Mouse (Mus musculus) midbrain, embryonic 11.5 days (tissue): Measurements from ENCODE around the gene Helz. TPM values are rescaled to one million over a fixed set of nuclear protein-coding genes. Genes with fewer than 3 reads are reported as not detected.

ENCODE experiments used
- ATAC-seq: fragments of 200-750 bp; cut with Nextera tagmentation; 2 replicates; pipeline ENCODE4 v1.8.0; 2017; ENCODE audit warnings: moderate TSS enrichment, moderate library complexity; ENCODE audit not compliant: low FRiP score
- DNase-seq: peaks from one replicate; pipeline ENCODE4 v3.0.0; 2015; ENCODE audit warnings: low spot score; ENCODE audit errors: missing footprints
- H3K27ac ChIP-seq: fragments of 300-500 bp; sonication (generic); 2 replicates; pipeline ENCODE4 v1.5.1; 2014; ENCODE audit warnings: low read depth, low read length
- H3K27me3 ChIP-seq: fragments of 300-500 bp; sonication (generic); 2 replicates; pipeline ENCODE4 v1.6.1; 2014; ENCODE audit warnings: mild to moderate bottlenecking, low read length, moderate library complexity, mixed read lengths; ENCODE audit not compliant: control insufficient read depth, insufficient read depth
- H3K36me3 ChIP-seq: fragments of 300-500 bp; sonication (generic); 2 replicates; pipeline ENCODE4 v1.6.1; 2014; ENCODE audit warnings: mild to moderate bottlenecking, low read length, moderate library complexity, mixed read lengths; ENCODE audit not compliant: control insufficient read depth, insufficient read depth
- H3K4me1 ChIP-seq: fragments of 300-500 bp; sonication (generic); 2 replicates; pipeline ENCODE4 v1.6.1; 2014; ENCODE audit warnings: low read length; ENCODE audit not compliant: control insufficient read depth, insufficient read depth
- H3K4me2 ChIP-seq: fragments of 300-500 bp; sonication (generic); 2 replicates; pipeline ENCODE4 v1.6.1; 2014; ENCODE audit warnings: mild to moderate bottlenecking, moderate library complexity
- H3K4me3 ChIP-seq: fragments of 300-500 bp; sonication (generic); 2 replicates; pipeline ENCODE4 v1.5.1; 2014; ENCODE audit warnings: low read depth, low read length
- H3K9ac ChIP-seq: fragments of 300-500 bp; sonication (generic); 2 replicates; pipeline ENCODE4 v1.6.1; 2014; ENCODE audit warnings: low read length
- H3K9me3 ChIP-seq: fragments of 300-500 bp; sonication (generic); 2 replicates; pipeline ENCODE4 v1.6.1; 2016; ENCODE audit warnings: low read length; ENCODE audit not compliant: control insufficient read depth
- WGBS: fragments of 180-500 bp; shearing (Covaris S2); extraction: QIAGEN DNeasy Blood & Tissue Kit; methylation state at CpG from one replicate; pipeline ENCODE4 v1.1.7; 2014; 5-methylcytosine and 5-hydroxymethylcytosine counted together
- polyA plus RNA-seq: library from polyadenylated mRNA; unstranded; fragments of >200 nt; fragmentation: Nextera tagmentation; extraction: Ambion mirVana; gene quantifications from 2 replicates; pipeline ENCODE4 v1.2.1, GENCODE M21; 2014

Gene Helz
- polyA plus RNA-seq, 1 experiment from 2014 or later = 18.3 TPM

GRCm38 (mm10) chr11:107647330-107647729 lies 99.6 kb downstream of the Helz start:
- Histone ChIP-seq H3K4me1 (no peaks in the 10 kb centered on the region), H3K4me2 (no peak overlapping the region), H3K9ac (no peak overlapping the region), H3K9me3 (no peaks in the 10 kb centered on the region), H3K36me3 (peaks cover 5% of the 10 kb centered on the region; the same call in 1 of the 2 replicates), H3K27ac (no peak overlapping the region), H3K27me3 (no peaks in the 10 kb centered on the region), H3K4me3 (no peak overlapping the region)
- ATAC-seq (no peak), DNase-seq (no peak)
- 93% methylated on average over 3 of the region's 3 CpGs for WGBS

GRCm38 (mm10) chr11:107648668-107649067 lies 100.9 kb downstream of the Helz start:
- H3K36me3 ChIP-seq = peaks cover 5% of the 10 kb centered on the region; the same call in 1 of the 2 replicates
- no peak overlapping the region for H3K27ac ChIP-seq
- H3K4me2 ChIP-seq = no peak overlapping the region
- H3K9me3 ChIP-seq = no peaks in the 10 kb centered on the region
- ATAC-seq = no peak
- H3K4me1 ChIP-seq = no peaks in the 10 kb centered on the region
- no peaks in the 10 kb centered on the region for H3K27me3 ChIP-seq
- WGBS = 95% methylated on average over 4 of the region's 4 CpGs
- no peak overlapping the region for H3K9ac ChIP-seq
- DNase-seq = peak; percentile 17
- no peak overlapping the region for H3K4me3 ChIP-seq

GRCm38 (mm10) chr11:107649458-107649857 lies 101.7 kb downstream of the Helz start:
- Histone ChIP-seq H3K36me3 (peaks cover 5% of the 10 kb centered on the region; the same call in 1 of the 2 replicates), H3K9ac (no peak overlapping the region), H3K4me2 (no peak overlapping the region), H3K9me3 (no peaks in the 10 kb centered on the region), H3K4me1 (no peaks in the 10 kb centered on the region), H3K4me3 (no peak overlapping the region), H3K27me3 (no peaks in the 10 kb centered on the region), H3K27ac (no peak overlapping the region)
- ATAC-seq (no peak), DNase-seq (no peak)
- WGBS = 94% methylated on average over 14 of the region's 14 CpGs

GRCm38 (mm10) chr11:107650422-107651051 lies 102.8 kb downstream of the Helz start:
- DNase-seq (no peak), ATAC-seq (no peak)
- Histone ChIP-seq H3K4me1 (no peaks in the 10 kb centered on the region), H3K27me3 (no peaks in the 10 kb centered on the region), H3K36me3 (peaks cover 5% of the 10 kb centered on the region; the same call in 1 of the 2 replicates), H3K4me3 (no peak overlapping the region), H3K27ac (no peak overlapping the region), H3K4me2 (no peak overlapping the region), H3K9me3 (no peaks in the 10 kb centered on the region), H3K9ac (no peak overlapping the region)
- WGBS = 86% methylated on average over 6 of the region's 6 CpGs

GRCm38 (mm10) chr11:107651391-107651790 lies 103.7 kb downstream of the Helz start:
- H3K27ac ChIP-seq = no peak overlapping the region
- ATAC-seq = no peak
- no peak for DNase-seq
- 94% methylated on average over 7 of the region's 7 CpGs for WGBS
- no peaks in the 10 kb centered on the region for H3K27me3 ChIP-seq
- no peaks in the 10 kb centered on the region for H3K4me1 ChIP-seq
- no peaks in the 10 kb centered on the region for H3K9me3 ChIP-seq
- H3K36me3 ChIP-seq = peaks cover 5% of the 10 kb centered on the region; the same call in 1 of the 2 replicates
- H3K4me2 ChIP-seq = no peak overlapping the region
- H3K9ac ChIP-seq = no peak overlapping the region
- no peak overlapping the region for H3K4me3 ChIP-seq

- Histone ChIP-seq H3K4me1 (no peaks in the 10 kb centered on the region), H3K27me3 (no peaks in the 10 kb centered on the region), H3K4me2 (no peak overlapping the region), H3K9ac (no peak overlapping the region), H3K27ac (no peak overlapping the region), H3K36me3 (peaks cover 5% of the 10 kb centered on the region; the same call in 1 of the 2 replicates), H3K9me3 (no peaks in the 10 kb centered on the region), H3K4me3 (no peak overlapping the region)
- WGBS = 80% methylated on average over 8 of the region's 8 CpGs
- no peak for ATAC-seq
- DNase-seq = no peak
Measured at GRCm38 (mm10) chr11:107652137-107652536, 104.4 kb downstream of the Helz start.

GRCm38 (mm10) chr11:107655538-107655937 lies 107.8 kb downstream of the Helz start:
- Histone ChIP-seq H3K9me3 (no peaks in the 10 kb centered on the region), H3K36me3 (peaks cover 3% of the 10 kb centered on the region; the same call in 1 of the 2 replicates), H3K27ac (no peak overlapping the region), H3K27me3 (no peaks in the 10 kb centered on the region), H3K9ac (no peak overlapping the region), H3K4me1 (no peaks in the 10 kb centered on the region), H3K4me2 (no peak overlapping the region), H3K4me3 (no peak overlapping the region)
- no peak for ATAC-seq
- 90% methylated on average over 4 of the region's 4 CpGs for WGBS
- no peak for DNase-seq

- Histone ChIP-seq H3K4me3 (no peak overlapping the region), H3K9me3 (no peaks in the 10 kb centered on the region), H3K9ac (no peak overlapping the region), H3K27me3 (no peaks in the 10 kb centered on the region), H3K4me1 (no peaks in the 10 kb centered on the region), H3K27ac (no peak overlapping the region), H3K4me2 (no peak overlapping the region), H3K36me3 (peaks cover 7% of the 10 kb centered on the region; the same call in 1 of the 2 replicates)
- 89% methylated on average over 5 of the region's 5 CpGs for WGBS
- no peak for ATAC-seq
- DNase-seq = no peak
Measured at GRCm38 (mm10) chr11:107657117-107657516, 109.4 kb downstream of the Helz start.

- Histone ChIP-seq H3K36me3 (peaks cover 10% of the 10 kb centered on the region; the same call in 1 of the 2 replicates), H3K9ac (no peak overlapping the region), H3K27me3 (no peaks in the 10 kb centered on the region), H3K4me1 (no peaks in the 10 kb centered on the region), H3K9me3 (no peaks in the 10 kb centered on the region), H3K4me3 (no peak overlapping the region), H3K27ac (no peak overlapping the region), H3K4me2 (no peak overlapping the region)
- DNase-seq (no peak), ATAC-seq (no peak)
- 95% methylated on average over 4 of the region's 4 CpGs for WGBS
Measured at GRCm38 (mm10) chr11:107660452-107660851, 112.7 kb downstream of the Helz start.
